Mouse (Mus musculus) WW6 (cell line): Measurements from ENCODE around the gene Sumo3.
A peak's percentile ranks its signal among the peaks of the same experiment; 100 is the strongest.

Experiments
- DNase-seq: peaks from one replicate; pipeline ENCODE4 v3.0.0-alpha.2; 2013; ENCODE audit warnings: low read depth, low spot score

Sumo3 gene

DNA sequence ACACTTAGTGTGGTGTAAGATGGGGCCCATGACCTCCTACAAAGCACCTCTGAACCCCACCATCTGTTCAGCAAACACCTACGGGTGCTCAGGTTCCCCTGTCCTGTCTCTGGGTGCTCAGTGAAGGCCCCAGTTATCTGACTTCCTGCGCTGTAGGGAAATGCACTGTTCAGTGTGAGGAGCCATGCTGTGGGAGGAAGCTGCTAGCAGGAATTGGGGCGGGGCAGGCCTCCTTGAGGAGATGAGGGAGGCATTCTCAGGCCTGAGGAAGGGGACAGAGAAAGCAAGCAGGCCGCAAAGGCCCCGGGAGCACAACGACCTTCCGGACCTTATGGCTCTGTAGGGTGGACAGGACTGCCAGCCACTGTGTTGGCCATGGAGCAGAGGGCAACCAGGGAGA, 16.8 kb upstream of the Sumo3 start:
- DNase-seq, result no peak

GRCm38 (mm10) chr10:77589749-77590148, 16.1 kb upstream of the Sumo3 start:
- DNase-seq, result no peak

DNA sequence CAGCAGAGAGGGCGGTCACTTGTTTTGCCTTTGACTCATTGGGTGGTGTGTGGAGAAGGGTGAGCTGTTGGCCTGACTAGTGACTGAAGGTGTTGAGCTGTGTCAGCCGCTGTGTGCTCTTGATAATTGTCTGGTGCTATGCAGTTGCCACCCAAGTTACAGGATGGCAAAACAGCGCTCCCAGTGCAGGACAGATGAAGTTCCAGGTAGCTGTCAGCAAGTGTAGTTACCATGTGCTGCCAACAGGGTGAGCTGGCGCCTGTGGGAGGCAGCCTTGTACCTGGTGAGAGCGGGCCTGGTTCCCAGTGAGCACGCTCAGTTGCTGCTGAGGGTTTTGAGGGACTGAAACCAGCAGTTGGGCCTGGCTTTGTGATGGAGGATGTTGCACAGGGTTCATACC, 15.1 kb upstream of the Sumo3 start:
- DNase-seq, result peak; percentile 73

DNA sequence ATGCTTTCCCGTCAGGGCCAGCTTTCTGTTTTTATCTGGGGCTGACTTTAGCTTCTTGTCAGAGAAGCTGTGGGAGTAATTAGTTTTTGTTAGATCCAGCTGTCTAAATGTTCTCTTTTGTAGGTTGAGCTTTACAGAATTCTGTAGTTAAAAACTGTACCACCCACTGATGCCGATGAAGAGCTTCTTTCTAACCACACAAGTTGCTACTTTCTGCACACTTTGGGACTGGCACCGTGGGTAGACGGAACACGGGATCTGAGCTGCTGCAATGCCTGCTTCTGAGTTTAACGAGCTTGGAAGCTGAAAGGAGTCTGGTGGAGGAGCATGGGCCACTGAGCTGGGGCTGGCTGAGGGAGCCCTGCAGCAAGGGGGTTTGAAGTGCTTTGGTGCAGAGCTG, 14.4 kb upstream of the Sumo3 start:
- no peak for DNase-seq

- no peak for DNase-seq
Observed at GRCm38 (mm10) chr10:77596060-77596459, 9.8 kb upstream of the Sumo3 start.

- no peak for DNase-seq
Observed at GRCm38 (mm10) chr10:77603021-77603420, 2.9 kb upstream of the Sumo3 start.

GRCm38 (mm10) chr10:77604111-77604510, 1.8 kb upstream of the Sumo3 start:
- DNase-seq, result no peak

DNA sequence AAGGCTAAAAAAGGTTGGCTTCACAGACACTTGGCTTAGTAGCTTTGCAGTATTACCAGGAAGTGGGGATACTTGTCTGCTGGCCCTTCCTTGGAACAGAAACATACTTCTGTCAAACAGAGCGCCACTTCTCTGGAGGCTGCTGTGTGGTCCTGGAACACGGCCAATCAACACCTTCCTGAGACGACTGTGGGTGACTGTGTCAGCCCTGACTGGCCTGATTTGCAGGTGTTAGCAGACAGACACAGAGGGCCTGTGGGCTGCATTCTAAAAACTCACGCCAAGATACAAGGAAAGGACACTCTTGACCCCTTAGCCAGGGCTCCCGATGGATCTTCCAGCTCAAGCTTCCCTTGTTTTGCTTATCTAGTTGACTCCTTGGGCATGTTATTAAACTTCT, 939 bp upstream of the Sumo3 start:
- DNase-seq, result no peak

GRCm38 (mm10) chr10:77605368-77605767, 529 bp upstream of the Sumo3 start:
- no peak for DNase-seq

DNA sequence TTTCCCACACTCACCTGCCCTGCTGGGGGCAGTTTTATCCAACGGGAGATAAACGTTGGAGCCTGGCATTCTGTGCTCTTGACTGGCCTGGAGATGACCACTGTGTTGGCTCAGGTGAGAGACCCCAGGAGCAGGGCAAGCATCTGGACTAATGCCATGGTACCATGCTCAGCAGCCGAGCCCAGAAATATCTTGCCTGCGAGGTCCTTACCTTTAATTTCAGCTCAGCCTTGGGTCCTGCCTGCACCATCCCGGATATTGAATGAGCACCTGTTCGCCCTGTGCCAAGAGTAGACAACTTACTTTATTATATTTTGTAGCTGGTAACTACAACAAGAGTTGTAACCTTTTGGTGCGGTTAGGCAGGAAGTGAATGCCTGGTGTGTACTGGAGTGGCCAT, 958 bp downstream of the Sumo3 start:
- no peak for DNase-seq

GRCm38 (mm10) chr10:77607441-77607840, 1.5 kb downstream of the Sumo3 start:
- no peak for DNase-seq

DNA sequence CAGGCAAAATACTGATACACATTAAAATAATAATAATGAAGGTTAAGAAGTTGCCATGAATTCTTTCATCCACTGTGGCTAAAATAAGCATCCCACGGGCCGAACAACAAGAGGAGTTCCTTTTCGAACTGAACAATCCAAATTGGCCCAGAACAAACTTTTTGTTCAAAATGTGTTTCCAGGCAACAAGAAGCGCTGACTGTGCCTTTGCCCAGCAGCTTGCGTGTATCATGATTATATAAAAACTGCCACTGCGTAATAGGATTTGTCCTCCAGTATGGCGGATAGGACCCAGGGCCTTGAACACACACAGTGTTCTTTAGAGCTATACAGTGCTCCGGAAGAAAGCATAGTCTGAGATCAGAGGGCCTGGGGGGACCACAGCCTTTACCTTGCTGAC, 2.7 kb downstream of the Sumo3 start:
- no peak for DNase-seq

- DNase-seq, result no peak
Observed at GRCm38 (mm10) chr10:77610221-77610961, 4.5 kb downstream of the Sumo3 start.

- no peak for DNase-seq
Observed at GRCm38 (mm10) chr10:77613409-77613808, 7.5 kb downstream of the Sumo3 start.

DNA sequence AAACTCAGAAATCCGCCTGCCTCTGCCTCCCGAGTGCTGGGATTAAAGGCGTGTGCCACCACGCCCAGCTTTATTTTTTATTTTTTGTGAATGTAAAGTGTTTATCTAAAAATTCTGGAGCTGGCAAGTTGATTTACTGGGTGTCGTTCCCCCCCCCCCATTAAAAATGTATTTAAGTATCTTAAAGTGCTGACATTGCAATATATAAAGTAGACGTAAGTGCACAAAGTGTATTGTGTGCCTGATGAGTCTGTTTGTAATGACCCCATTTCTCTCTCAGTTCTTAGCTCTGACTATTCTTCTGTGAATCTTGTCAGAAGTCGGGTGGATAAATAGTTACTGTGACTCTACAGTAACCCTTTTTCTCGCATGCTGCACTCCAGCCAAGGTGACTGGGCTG, 9.8 kb downstream of the Sumo3 start:
- DNase-seq, result no peak

DNA sequence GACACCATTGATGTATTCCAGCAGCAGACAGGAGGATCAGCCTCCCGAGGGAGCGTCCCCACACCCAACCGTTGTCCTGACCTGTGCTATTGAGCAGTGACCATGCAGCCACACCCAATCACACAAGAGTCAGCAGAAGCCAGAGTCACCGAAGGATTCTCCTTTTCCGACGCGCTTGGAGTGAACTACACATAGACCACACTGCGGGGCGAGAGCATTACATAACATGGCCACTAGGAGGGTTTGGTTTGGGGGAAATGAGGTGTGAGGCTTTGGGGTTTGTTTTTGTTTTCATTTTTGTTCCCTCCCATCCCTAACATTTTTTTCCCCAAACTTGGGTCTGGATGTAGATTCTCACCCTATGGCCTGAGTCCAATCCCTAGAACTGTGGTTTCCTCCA, 10.3 kb downstream of the Sumo3 start:
- no peak for DNase-seq

- DNase-seq, result no peak
Observed at GRCm38 (mm10) chr10:77616926-77617325, 11.0 kb downstream of the Sumo3 start.

GRCm38 (mm10) chr10:77621546-77621945, 15.6 kb downstream of the Sumo3 start:
- DNase-seq, result no peak

GRCm38 (mm10) chr10:77622055-77622988, 16.4 kb downstream of the Sumo3 start, which contains the start of gene Ube2g2:
TSS of gene Ube2g2 (plus strand) at chr10:77622275.
- peak; percentile 76 for DNase-seq

DNA sequence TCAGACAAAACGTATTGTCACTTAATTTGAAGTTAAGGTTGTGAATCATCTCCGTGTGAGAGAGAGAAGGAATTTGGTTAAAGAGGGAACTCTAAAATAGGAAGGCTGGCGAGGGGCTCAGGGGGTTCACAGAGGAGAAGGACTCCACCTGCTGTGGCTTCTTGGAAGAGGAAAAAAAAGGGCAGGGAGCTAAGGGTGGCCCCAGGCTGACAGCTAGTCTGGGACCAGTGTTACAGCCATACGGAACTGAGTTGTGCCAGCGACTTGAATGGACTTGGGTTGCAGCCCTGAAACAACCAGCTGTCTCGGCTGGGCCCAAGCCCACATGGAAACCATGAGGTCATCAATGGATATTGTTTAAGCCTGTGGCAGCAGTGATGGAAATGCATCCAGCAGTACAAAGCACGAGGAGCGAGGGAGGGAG, 17.2 kb downstream of the Sumo3 start:
- DNase-seq, result no peak

GRCm38 (mm10) chr10:77623639-77624400, 17.9 kb downstream of the Sumo3 start:
- no peak for DNase-seq

- no peak for DNase-seq
Observed at GRCm38 (mm10) chr10:77624570-77624995, 18.7 kb downstream of the Sumo3 start.
